Mouse (Mus musculus) NIH3T3 (cell line): Measurements from ENCODE around the gene Kcna7.
"Not testable (repeated sequence)": the region's sequence is repeated elsewhere in the genome, so short reads cannot be mapped to it uniquely, and the experiment has no call there.

Experiments
- DNase-seq: peaks from one replicate; pipeline ENCODE4 v3.0.0-alpha.2; 2012; ENCODE audit warnings: low read depth

The Kcna7 gene

DNA sequence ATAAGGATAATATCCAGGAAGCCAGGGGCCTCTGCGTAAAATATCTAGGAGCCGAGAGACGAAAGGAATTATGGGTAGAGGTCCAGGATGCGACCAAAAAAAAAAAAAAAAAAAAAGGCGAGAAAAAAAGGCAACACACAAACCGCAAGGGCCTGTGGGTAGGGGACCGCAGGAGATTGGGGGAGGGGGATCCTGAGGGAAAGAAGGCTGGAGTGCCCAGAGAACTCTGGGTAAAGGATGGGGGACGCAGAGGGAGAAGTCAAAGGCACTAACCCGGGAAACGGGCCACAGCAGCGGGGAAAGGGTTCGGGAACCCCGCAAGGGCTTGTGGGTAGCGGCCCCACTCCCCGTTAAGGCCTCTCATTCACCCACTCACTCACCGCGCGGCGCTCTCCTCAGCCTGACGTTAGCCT is 10.3 kb upstream of the Kcna7 start:
- DNase-seq = peak; percentile 82

DNA sequence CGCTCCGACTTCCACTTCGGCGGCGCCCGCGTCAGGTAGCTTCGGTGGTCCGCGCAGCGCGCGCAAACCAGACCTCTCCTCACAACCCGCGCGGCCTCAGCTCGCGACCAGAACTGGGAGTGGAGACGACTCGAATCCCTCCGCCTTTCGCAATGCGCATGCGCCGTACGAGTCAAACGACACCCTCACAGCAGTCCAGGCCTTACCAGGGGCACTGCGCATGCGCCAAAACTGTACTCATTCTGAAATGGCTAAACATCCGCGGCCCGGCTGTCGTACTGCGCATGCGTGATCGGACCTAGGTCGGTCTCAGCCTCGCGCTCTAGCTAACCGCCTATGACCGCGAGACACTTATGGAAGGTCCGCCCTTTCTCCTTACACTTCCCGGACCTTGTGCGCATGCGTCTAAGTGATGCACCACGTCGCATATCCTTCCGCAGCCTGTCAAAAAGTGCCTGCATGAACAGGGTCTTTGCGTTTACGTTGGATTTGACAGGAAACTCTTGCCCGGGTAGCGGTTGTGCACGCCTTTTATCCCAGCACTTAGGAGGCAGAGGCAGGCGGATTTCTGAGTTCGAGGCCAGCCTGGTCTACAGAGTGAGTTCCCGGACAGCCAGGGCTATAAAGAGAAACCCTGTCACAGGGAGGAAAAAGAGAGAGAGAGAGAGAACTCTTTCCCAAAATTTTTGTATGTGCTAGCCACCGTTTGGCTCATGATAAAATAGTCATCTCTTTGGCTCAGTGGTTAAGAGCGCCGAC is 9.7 kb upstream of the Kcna7 start, which contains the start of gene Snrnp70:
TSS of gene Snrnp70 (minus strand) at position 165 of the 759 bp plus-strand sequence.
- peak; percentile 100 for DNase-seq

DNA sequence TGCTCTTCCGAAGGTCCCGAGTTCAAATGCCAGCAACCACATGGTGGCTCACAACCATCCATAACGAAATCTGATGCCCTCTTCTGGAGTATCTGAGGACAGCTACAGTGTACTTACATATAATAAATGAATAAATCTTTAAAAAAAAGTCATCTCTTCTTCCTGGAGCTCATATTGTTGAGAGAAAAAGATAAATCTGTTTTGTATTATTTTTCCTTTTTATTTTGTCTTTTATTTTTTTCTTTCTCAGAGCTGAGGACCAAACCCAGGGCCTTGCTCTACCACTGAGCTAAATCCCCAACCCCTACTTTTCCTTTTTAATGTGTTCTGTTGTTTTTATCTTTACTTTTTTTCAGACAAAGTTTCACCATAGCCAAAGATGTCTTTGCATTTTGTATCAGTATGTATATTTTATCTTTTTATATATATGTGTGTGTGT is 9.1 kb upstream of the Kcna7 start:
- DNase-seq = not testable (repeated sequence)

DNA sequence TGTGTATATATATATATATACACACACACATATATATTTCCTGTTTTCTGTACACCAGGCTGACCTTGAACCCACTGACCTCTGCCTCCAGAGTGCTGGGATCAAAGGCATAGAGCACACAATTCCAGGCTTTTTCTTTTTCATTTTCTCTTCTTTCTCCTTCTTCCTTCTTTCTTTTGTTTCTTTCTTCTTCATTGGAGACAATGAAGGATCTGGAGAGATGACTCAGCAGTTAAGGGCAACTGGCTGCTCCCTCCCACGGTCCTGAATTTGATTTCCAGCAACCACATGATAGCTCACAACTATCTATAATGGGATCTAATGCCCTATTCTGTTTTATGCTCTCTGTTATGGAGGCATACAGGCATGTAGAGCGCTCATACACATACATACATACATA is 8.7 kb upstream of the Kcna7 start:
- peak; percentile 52 for DNase-seq

DNA sequence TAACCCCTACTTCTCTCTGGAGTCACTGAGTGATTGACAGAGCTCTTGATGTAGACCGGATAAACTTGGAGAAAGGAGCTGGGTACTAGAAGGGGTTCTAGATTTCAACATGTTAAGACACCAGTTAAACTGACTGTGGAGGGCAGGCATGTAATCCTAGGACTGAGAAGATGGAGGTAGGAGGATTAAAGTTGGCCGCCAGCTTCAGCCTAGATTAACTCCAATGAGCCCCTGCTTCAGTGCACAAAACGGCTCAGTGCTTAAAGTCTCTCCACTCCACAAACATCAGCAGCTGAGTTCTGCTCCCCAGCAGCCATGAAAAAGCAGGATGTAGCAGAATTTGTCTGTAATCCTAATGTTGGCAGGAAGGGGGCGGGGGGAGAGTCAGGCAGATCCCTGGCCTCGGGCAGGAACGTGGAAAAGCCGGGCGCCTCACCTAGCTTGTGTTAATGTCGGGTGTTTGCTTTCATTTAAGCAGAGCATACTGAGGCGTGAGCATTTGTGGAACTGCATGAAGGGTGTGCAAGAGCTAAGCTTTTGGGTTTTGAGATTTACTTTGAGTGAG is 3.9 kb upstream of the Kcna7 start:
- DNase-seq = no peak

DNA sequence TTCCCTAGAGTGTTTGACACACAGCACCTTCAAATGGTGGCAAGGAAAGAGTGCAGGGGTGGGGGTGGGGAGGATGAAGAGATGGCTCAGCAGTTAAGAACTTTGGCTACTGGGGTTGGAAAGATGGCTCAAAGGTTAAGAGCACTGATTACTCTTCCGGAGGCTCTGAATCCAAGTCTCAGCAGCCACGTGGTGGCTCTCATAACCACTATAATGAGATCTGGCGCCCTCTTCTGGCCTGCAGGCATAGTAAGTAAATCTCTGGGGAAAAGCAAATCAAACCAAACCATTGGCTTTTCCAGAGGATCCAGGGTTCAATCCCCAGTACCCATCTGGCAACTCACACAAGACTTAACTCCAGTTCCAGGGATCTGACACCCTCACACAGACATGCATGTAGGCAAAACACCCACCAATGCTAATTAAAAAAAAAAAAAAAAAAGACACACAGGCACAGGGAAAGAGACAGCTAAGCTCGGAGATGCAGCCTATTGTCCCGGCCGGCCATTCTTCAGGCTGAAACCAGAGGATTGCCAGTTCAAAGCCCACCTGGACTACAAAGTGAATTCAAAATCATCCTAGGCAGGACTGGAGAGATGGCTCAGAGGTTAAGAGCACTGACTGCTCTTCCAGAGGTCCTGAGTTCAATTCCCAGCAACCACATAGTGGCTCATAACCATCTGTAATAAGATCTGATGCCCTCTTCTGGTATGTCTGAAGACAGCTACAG is 1.8 kb upstream of the Kcna7 start:
- peak; percentile 77 for DNase-seq

DNA sequence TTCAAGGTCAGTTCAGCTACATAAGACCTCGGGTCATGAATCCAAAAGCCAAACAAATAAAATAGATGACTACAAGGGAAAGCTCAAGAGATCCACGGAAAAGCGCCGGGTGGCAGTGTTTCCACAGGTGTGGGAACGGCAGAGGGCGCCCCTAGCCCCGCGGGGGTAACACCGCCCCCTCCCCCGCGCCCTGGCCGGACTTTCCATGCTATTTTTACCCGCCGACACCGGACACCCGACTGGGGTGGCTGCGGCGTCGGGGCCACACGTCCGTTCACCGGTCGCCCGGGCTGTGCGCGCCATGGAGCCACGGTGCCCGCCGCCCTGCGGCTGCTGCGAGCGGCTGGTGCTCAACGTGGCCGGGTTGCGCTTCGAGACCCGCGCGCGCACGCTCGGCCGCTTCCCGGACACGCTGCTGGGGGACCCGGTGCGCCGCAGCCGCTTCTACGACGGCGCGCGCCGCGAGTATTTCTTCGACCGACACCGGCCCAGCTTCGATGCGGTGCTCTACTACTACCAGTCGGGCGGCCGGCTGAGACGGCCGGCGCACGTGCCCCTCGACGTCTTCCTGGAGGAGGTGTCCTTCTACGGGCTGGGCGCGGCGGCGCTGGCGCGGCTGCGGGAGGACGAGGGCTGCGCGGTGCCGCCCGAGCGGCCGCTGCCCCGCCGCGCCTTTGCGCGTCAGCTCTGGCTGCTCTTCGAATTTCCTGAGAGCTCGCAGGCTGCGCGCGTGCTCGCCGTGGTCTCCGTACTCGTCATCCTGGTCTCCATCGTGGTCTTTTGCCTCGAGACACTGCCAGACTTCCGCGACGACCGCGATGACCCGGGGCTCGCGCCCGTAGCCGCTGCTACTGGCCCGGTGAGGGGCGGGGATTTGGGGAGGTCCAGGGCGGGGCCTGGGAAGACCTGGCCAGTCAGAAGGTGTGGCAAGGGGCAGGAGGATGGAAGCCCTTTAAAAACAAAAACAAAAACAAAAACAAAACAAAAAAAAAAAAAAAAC is 1.0 kb downstream of the Kcna7 start:
- DNase-seq = no peak

DNA sequence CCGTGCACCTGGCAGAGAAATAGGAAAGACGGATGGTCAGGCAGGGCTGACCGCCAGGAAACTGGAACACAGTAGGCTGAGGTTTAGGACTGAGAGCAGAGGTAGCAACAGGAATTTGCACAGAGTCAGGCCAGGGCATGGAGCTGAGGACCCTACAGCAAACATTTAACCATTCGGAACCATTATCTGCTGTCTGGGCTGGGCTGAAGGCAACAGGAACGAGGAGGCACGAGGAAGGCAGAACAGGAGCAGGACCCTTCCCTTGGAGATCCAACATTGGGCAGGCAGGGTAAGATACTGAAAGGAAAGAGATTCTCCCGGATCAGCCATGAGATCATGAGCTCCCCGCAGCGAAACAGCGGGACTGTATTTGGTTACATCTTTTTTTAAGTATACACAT is 2.4 kb downstream of the Kcna7 start:
- DNase-seq = no peak

DNA sequence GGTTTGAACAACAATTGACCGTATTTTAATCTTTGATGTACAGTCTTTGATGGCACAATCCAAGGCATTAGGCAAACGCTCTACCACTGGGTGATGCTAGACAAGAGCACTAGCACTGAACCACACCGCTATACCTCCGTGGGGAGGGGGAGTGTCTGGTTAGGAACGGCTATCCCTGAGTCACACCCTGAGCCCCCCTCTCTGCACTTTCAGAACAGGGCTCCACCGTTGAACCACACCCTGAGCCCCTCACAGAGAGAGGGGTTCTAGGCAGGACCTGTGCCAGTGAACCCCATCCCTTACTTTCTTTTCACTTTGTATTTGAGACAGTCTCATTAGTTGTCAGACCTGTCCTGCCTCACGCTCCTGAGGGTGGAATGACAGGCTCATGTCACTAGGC is 2.9 kb downstream of the Kcna7 start:
- no peak for DNase-seq

DNA sequence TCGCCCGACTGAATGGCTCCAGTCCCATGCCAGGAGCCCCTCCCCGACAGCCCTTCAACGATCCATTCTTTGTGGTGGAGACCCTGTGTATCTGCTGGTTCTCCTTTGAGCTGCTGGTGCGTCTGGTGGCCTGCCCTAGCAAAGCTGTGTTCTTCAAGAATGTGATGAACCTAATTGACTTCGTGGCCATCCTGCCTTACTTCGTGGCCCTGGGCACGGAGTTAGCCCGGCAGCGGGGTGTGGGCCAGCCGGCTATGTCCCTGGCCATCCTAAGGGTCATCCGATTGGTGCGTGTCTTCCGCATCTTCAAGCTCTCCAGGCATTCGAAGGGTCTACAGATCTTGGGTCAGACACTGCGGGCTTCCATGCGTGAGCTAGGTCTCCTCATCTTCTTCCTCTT is 3.5 kb downstream of the Kcna7 start:
- DNase-seq = no peak

DNA sequence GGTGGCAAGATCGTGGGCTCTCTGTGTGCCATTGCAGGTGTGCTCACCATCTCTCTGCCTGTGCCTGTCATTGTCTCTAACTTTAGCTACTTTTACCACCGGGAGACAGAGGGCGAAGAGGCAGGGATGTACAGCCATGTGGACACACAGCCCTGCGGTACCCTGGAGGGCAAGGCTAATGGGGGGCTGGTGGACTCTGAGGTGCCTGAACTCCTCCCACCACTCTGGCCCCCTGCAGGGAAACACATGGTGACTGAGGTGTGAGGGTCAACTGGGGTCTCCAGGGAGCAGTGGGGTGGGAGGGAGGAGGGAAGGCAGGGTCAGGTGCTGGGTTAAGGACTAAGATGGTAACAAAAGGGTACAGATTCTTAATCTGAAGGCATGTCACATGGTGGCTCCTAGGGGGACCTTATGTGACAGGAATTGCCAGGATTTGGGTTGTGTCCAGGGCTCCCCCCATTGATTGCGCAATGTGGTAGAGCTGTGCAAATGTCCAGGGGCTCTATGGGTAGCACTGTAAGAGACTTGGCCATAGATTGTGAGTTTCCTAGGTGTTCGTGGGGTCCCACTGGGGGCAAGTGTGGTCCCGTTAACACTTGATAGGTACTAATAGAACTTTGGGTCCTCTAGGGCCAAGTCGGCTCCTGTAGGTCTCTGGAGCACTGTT is 4.2 kb downstream of the Kcna7 start:
- no peak for DNase-seq

DNA sequence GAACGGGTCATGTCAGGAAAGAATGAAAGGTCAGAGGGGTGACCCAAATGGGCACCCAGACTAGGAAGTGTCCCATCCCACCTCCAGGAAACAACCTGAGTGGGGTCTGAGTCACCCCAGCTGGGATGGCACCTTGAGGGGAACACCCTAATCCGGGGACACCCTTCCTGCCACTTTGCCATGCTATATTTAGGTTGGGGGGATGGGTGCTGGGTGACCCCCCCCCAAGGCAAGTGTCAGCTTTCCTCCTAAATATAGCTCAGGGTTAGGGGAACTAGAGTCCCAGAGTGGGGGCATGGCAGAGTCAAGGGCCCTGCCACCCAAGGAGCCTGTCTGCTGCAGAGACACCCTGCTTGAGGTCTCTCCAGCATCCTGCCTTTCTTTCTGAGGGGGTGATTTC is 7.0 kb downstream of the Kcna7 start:
- DNase-seq = no peak

DNA sequence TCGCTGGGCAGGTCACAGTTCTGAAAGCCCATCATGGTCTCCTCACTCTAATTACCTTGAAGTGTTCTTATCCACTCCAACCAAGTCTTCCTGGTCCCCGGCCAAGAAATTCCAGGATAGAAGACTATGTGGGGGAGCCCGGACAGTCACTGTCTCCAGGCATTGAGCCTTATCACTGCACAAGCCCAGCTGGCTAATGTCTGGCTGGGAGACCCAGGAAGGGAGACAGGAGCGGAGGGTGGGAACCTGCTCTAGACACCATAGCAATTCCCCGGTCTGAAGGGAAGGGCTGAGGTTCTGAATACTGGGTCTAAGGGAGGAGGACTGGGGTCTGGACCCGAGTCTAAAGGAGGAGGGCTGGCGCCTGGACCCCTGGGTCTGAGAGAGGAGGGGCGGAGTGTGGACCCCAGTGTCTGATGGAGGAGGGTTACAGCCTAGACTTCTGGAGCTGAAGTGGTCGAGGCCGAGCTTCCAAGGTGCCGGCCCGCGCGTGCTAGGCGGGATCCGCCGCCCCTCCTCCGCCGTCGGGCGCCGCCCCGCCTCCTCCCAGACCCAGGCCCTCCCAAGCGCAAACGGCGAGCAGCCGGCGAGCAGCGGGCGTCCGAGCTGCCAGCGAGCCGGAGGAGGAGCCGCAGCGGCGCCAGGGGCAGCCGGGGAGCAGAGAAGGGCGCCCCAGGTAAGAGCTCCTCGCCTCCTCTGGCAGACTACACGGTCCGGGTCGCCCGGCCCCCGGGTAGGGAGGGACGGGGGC is 7.8 kb downstream of the Kcna7 start, which contains the start of gene Ntf5:
TSS of gene Ntf5 (plus strand) at position 583 of the 751 bp plus-strand sequence.
- DNase-seq = peak; percentile 46

DNA sequence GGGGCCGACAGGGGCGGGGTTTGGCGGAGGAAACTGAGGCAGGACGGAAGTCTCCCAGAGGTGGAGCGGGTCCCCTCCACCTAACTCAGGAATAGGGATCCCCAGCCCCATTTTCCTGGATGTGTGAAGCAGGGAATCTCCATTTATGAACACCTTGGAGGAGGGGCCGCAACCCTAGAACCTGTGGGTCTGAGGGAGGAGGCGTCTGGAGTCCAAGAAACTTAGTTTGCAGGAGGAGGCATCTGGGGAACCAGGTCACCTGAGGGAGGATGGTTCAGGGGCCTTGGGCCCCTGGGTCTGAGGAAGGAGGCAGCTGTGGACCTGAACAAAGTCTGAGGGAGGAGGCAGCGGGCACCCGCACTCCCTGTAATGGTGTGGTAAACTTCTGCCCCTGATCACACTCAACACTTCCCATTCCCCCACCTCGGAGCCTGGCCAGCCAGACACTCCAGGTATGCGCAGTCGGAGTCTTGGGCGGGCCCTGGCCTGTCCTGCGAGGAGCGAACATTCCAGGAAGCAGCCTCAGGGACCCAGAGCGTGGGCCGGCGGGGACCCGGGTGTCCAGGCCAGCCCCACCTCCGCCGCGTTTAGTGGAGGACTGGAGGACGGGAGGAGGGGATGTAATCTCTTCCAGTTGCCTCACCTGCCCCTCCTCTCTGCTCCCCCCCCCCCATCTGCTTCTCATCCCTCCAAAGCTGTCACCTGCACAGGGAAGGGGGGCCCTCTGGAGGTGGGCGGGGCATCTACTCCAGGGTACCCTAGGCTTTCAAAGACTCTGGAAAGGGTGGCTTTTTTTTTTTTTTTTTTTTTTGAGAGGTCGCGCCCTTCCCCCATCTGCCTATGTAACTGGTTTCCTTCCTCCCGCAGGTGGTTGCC is 8.6 kb downstream of the Kcna7 start:
- DNase-seq = no peak

DNA sequence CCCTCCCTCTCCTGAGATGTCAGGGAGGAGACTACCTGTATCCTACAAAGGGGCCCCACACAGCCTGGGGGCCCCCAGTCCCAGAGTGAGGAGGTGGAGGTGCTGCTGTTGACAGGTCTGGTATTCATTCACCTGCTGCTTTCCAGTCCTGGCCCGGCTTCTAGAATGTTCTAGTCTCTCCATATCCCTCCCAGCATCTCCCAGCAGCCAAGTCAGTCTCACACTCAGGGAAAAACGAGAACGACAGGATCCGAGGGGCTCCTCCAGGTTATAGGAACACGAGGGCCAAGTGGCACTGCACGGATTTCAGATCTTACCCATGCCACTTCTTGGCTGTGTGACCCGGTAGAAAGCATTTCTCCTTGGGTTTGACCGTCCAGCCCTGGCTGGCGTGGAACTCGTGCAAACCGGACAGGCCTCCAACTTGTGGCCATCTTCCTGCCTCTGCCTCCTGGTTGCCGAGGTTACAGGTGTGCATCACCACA is 9.3 kb downstream of the Kcna7 start:
- DNase-seq = no peak

DNA sequence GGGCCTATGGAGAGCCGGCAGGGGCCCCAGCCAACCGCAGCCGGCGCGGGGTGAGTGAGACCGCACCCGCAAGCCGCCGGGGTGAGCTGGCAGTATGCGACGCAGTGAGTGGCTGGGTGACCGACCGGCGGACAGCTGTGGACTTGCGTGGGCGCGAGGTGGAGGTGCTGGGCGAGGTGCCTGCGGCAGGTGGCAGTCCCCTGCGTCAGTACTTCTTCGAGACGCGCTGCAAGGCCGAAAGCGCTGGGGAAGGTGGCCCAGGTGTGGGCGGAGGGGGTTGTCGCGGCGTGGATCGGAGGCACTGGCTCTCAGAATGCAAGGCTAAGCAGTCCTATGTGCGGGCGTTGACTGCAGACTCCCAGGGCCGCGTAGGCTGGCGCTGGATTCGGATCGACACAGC is 10.2 kb downstream of the Kcna7 start:
- DNase-seq = no peak

DNA sequence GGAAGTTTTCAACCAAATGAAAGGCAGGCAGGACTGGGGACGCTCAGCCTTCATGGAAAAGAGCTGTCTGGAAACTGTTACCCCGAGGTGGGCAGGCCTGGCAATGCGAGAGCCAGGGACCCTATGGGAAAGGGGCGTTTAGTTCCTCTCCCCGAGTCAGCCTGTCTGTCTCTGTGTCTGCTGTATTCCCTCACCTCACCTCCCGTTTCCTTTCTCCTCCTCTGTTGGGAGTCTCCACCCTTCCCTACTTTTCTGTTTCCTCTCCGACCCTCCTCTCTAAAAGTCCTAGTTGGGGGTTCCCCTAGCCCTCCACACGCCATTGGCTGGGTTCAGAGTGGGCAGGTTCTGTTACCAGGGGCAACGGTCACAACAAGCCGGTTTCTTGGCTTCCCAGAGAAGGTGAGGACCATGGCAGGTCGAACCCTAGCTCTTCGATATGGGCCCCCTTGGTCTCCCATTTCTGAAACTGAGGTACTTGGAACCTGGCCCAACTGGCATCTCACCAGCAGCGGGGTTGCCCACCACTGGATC is 12.6 kb downstream of the Kcna7 start:
- no peak for DNase-seq

DNA sequence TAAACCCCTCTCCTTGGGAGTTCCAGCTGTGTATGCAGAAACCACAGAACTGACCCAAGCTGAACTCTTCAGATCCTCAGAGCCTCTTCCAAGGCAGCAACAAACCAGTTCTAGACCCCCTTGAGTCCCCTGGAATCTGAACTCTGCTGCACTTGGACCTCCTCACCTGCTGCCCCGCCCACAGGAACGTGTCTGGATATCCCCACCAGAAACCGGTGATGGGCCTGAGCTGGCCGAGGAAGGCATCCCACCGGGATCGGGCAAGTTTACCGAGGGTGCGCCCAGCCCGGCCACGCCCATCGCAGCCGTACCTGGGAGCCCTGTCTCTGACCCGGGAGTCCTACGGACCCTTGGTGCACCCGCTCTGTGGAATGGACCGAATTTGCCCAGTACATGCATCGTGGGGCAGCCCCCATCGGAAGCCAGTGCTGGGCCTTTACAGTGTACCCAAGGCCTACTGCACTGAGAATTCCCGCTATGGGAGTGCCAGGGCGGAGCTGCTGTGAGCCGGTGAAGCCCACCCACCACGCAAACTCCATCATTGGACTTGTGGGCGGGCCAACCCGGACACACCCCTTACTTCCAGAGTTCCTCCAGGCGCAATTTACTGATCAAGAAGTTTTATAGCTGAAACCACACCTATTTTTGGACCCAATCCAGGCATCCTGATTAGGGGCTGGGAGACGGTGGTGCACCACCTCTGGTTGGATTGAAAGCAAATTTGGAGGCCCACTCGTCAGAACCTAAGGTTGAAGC is 14.6 kb downstream of the Kcna7 start:
- DNase-seq = no peak

DNA sequence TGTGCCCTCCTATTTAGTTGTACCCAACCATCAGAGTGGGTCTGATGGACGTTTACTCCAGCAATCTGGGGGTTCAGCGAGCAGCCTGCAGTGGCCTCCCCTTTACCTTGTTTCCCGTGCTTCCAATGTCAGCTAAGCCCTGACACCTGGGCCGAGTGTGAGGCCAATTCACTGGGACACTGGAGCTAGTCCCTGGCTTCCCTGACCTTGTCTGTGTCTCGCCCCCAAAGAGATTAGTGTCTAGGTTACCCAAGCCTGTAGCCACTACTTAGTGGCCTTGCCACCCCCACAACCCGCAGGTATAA is 15.1 kb downstream of the Kcna7 start, which contains the start of gene Lhb:
TSS of gene Lhb (plus strand) at position 206 of the 305 bp plus-strand sequence.
- DNase-seq = no peak
